Mouse (Mus musculus) liver, adult 2 months (tissue): Measurements from ENCODE around the gene Nfkbia. TPM values are rescaled to one million over a fixed set of nuclear protein-coding genes. Genes with fewer than 3 reads are reported as not detected.

Source experiments
- DNase-seq: peaks from one replicate; pipeline ENCODE4 v3.0.0-alpha.2; 2011; ENCODE audit warnings: low read depth, low spot score; ENCODE audit errors: extremely low read depth
- H3K27ac ChIP-seq: fragments of 200-500 bp; replicated peaks from 2 replicates; pipeline ENCODE4 v1.5.1; 2012; ENCODE audit warnings: low read depth, mild to moderate bottlenecking, control low read depth, inconsistent platforms, low read length; ENCODE audit not compliant: insufficient read depth
- H3K27me3 ChIP-seq: fragments of 200-500 bp; 2 replicates; pipeline ENCODE4 v1.6.1; 2012; ENCODE audit warnings: mild to moderate bottlenecking, moderate library complexity, low read length, inconsistent platforms; ENCODE audit not compliant: control insufficient read depth, insufficient read depth
- H3K36me3 ChIP-seq: fragments of 200-500 bp; 2 replicates; pipeline ENCODE4 v1.6.1; 2012; ENCODE audit warnings: low read length, inconsistent platforms; ENCODE audit not compliant: control insufficient read depth, insufficient read depth
- H3K4me1 ChIP-seq: fragments of 200-500 bp; 2 replicates; pipeline ENCODE4 v1.6.1; 2011; ENCODE audit warnings: low read length; ENCODE audit not compliant: control insufficient read depth, insufficient read depth
- H3K4me3 ChIP-seq: fragments of 200-500 bp; 2 replicates; pipeline ENCODE4 v1.5.1; 2011; ENCODE audit warnings: low read depth, mild to moderate bottlenecking, control low read depth, low read length, moderate library complexity; ENCODE audit not compliant: insufficient read depth
- H3K79me2 ChIP-seq: fragments of 200-500 bp; 2 replicates; pipeline ENCODE4 v1.6.1; 2012; ENCODE audit warnings: inconsistent platforms, mild to moderate bottlenecking, low read length, moderate library complexity; ENCODE audit not compliant: control insufficient read depth, insufficient read depth
- H3K9ac ChIP-seq: fragments of 200-500 bp; 2 replicates; pipeline ENCODE4 v1.6.1; 2012; ENCODE audit warnings: low read depth, mild to moderate bottlenecking, control low read depth, inconsistent platforms, low read length
- CTCF ChIP-seq: fragments of 200-500 bp; IDR thresholded peaks from 2 replicates; pipeline ENCODE4 v1.5.1; 2011; ENCODE audit warnings: low read depth, low read length, control low read depth
- POLR2A ChIP-seq: fragments of 200-500 bp; IDR thresholded peaks from 2 replicates; pipeline ENCODE4 v1.6.1; 2011; ENCODE audit warnings: low read length, control low read depth; ENCODE audit not compliant: insufficient read depth; ENCODE audit errors: extremely low read depth
- WGBS: fragments of 180-500 bp; shearing (Covaris S2); methylation state at CpG from one replicate; pipeline ENCODE4 v1.1.7; 2018; 5-methylcytosine and 5-hydroxymethylcytosine counted together
- polyA plus RNA-seq: library from polyadenylated mRNA; depleted of rRNA; stranded (reverse); fragments of >200 nt; gene quantifications from 2 replicates; pipeline ENCODE4 v1.2.3, GENCODE M21; 2012
- total RNA-seq: library from RNA; depleted of rRNA; stranded (reverse); fragments of >200 nt; gene quantifications from 2 replicates; pipeline ENCODE4 v1.2.3, GENCODE M21; 2014

The Nfkbia gene
- total and polyA plus RNA-seq, 2 experiments, result 76.4 to 85.6 TPM

GRCm38 (mm10) chr12:55455206-55455605 is 37.2 kb downstream of the Nfkbia start:
- H3K4me3 ChIP-seq, result no peak overlapping the region
- H3K36me3 ChIP-seq, result no peaks in the 10 kb centered on the region
- H3K4me1 ChIP-seq, result peaks cover 7% of the 10 kb centered on the region; the same call in 1 of the 2 replicates
- DNase-seq, result no peak
- no peaks in the 10 kb centered on the region for H3K27me3 ChIP-seq
- 91% methylated on average over 10 of the region's 10 CpGs for WGBS
- no peak overlapping the region for H3K9ac ChIP-seq
- no peaks in the 10 kb centered on the region for H3K79me2 ChIP-seq
- TF ChIP-seq POLR2A, result no peak
- no peak for TF ChIP-seq CTCF
- no peak overlapping the region for H3K27ac ChIP-seq

- no peak for DNase-seq
- 83% methylated on average over 4 of the region's 4 CpGs for WGBS
Measured at GRCm38 (mm10) chr12:55453924-55454323, 38.5 kb downstream of the Nfkbia start.

GRCm38 (mm10) chr12:55452839-55453238 is 39.6 kb downstream of the Nfkbia start:
- H3K27ac ChIP-seq, result no peak overlapping the region
- DNase-seq, result peak; percentile 30
- no peaks in the 10 kb centered on the region for H3K27me3 ChIP-seq
- H3K79me2 ChIP-seq, result no peaks in the 10 kb centered on the region
- no peaks in the 10 kb centered on the region for H3K36me3 ChIP-seq
- 80% methylated on average over 5 of the region's 5 CpGs for WGBS
- H3K4me3 ChIP-seq, result no peak overlapping the region
- TF ChIP-seq POLR2A (no peak), CTCF (no peak)
- peaks cover 3% of the 10 kb centered on the region; the same call in 1 of the 2 replicates for H3K4me1 ChIP-seq
- no peak overlapping the region for H3K9ac ChIP-seq

More at GRCm38 (mm10) chr12:55453924-55454323, 38.5 kb downstream of the Nfkbia start:
- Histone ChIP-seq H3K4me3 (no peak overlapping the region), H3K27me3 (no peaks in the 10 kb centered on the region), H3K36me3 (no peaks in the 10 kb centered on the region), H3K9ac (no peak overlapping the region), H3K79me2 (no peaks in the 10 kb centered on the region), H3K27ac (no peak overlapping the region), H3K4me1 (0 out of 2 replicates have a peak, but pooled peaks cover 3% of the 10 kb centered on the region)
- TF ChIP-seq POLR2A (no peak), CTCF (no peak)

- DNase-seq, result no peak
- peaks cover 3% of the 10 kb centered on the region; the same call in 1 of the 2 replicates for H3K4me1 ChIP-seq
- no peak overlapping the region for H3K9ac ChIP-seq
- 54% methylated on average over 16 of the region's 16 CpGs for WGBS
- H3K36me3 ChIP-seq, result no peaks in the 10 kb centered on the region
- H3K79me2 ChIP-seq, result no peaks in the 10 kb centered on the region
- no peak overlapping the region for H3K27ac ChIP-seq
- H3K4me3 ChIP-seq, result no peak overlapping the region; the same call in 1 of the 2 replicates
- H3K27me3 ChIP-seq, result no peaks in the 10 kb centered on the region
- no peak for TF ChIP-seq POLR2A
- TF ChIP-seq CTCF, result no peak
Measured at GRCm38 (mm10) chr12:55450421-55450820, 42.0 kb downstream of the Nfkbia start.

- Histone ChIP-seq H3K27me3 (no peaks in the 10 kb centered on the region), H3K4me3 (no peak overlapping the region), H3K36me3 (no peaks in the 10 kb centered on the region), H3K27ac (no peak overlapping the region), H3K79me2 (no peaks in the 10 kb centered on the region), H3K4me1 (peaks cover 3% of the 10 kb centered on the region; the same call in 1 of the 2 replicates), H3K9ac (no peak overlapping the region)
- no peak for DNase-seq
- 95% methylated on average over 2 of the region's 2 CpGs for WGBS
- no peak for TF ChIP-seq CTCF
- no peak for TF ChIP-seq POLR2A
Measured at GRCm38 (mm10) chr12:55449048-55449447, 43.4 kb downstream of the Nfkbia start.

- no peaks in the 10 kb centered on the region for H3K27me3 ChIP-seq
- 85% methylated on average over 2 of the region's 2 CpGs for WGBS
- H3K4me1 ChIP-seq, result peaks cover 3% of the 10 kb centered on the region; the same call in 1 of the 2 replicates
- DNase-seq, result no peak
- no peak for TF ChIP-seq POLR2A
- H3K4me3 ChIP-seq, result no peak overlapping the region
- no peak overlapping the region for H3K27ac ChIP-seq
- no peak overlapping the region for H3K9ac ChIP-seq
- H3K36me3 ChIP-seq, result no peaks in the 10 kb centered on the region
- H3K79me2 ChIP-seq, result no peaks in the 10 kb centered on the region
Measured at GRCm38 (mm10) chr12:55448457-55448856, 44.0 kb downstream of the Nfkbia start.
